Mouse (Mus musculus) midbrain, postnatal 0 days (tissue): Measurements from ENCODE around the gene Efna4. TPM values are rescaled to one million over a fixed set of nuclear protein-coding genes. Genes with fewer than 3 reads are reported as not detected.

Experiments used
- ATAC-seq: fragments of 200-750 bp; cut with Nextera tagmentation; 2 replicates; pipeline ENCODE4 v1.8.0; 2017; ENCODE audit warnings: moderate number of reproducible peaks, mild to moderate bottlenecking, moderate TSS enrichment, moderate library complexity; ENCODE audit not compliant: low FRiP score
- DNase-seq: peaks from one replicate; pipeline ENCODE4 v3.0.0-alpha.2; 2015; ENCODE audit warnings: low spot score
- H3K27ac ChIP-seq: fragments of 300-500 bp; sonication (generic); 2 replicates; pipeline ENCODE4 v1.5.1; 2014; ENCODE audit warnings: low read depth, mild to moderate bottlenecking, low read length, mixed read lengths
- H3K27me3 ChIP-seq: fragments of 300-500 bp; sonication (generic); 2 replicates; pipeline ENCODE4 v1.6.1; 2014; ENCODE audit warnings: low read length, control low read depth, mixed read lengths; ENCODE audit not compliant: insufficient read depth
- H3K36me3 ChIP-seq: fragments of 300-500 bp; sonication (generic); 2 replicates; pipeline ENCODE4 v1.6.1; 2014; ENCODE audit warnings: low read length, control low read depth, mixed read lengths; ENCODE audit not compliant: insufficient read depth
- H3K4me1 ChIP-seq: fragments of 300-500 bp; sonication (generic); 2 replicates; pipeline ENCODE4 v1.6.1; 2014; ENCODE audit warnings: mild to moderate bottlenecking, control low read depth, antibody characterized with exemption, low read length, mixed read lengths; ENCODE audit not compliant: insufficient read depth
- H3K4me2 ChIP-seq: fragments of 300-500 bp; sonication (generic); 2 replicates; pipeline ENCODE4 v1.6.1; 2014; ENCODE audit warnings: low read depth, mild to moderate bottlenecking, low read length, mixed read lengths; ENCODE audit not compliant: poor library complexity, severe bottlenecking
- H3K4me3 ChIP-seq: fragments of 300-500 bp; sonication (generic); 2 replicates; pipeline ENCODE4 v1.5.1; 2014; ENCODE audit warnings: low read depth, mild to moderate bottlenecking, low read length, moderate library complexity
- H3K9ac ChIP-seq: fragments of 300-500 bp; sonication (generic); replicated peaks from 2 replicates; pipeline ENCODE4 v1.6.1; 2014; ENCODE audit warnings: mild to moderate bottlenecking, low read length, moderate library complexity, mixed read lengths; ENCODE audit not compliant: poor library complexity, severe bottlenecking
- H3K9me3 ChIP-seq: fragments of 300-500 bp; sonication (generic); 2 replicates; pipeline ENCODE4 v1.6.1; 2016; ENCODE audit warnings: low read length, control low read depth
- CTCF ChIP-seq: IDR thresholded peaks from 2 replicates; pipeline ENCODE4 v1.5.1; 2016; ENCODE audit warnings: antibody characterized with exemption, mild to moderate bottlenecking
- WGBS: fragments of 180-500 bp; shearing (Covaris S2); extraction: QIAGEN DNeasy Blood & Tissue Kit; methylation state at CpG from one replicate; pipeline ENCODE4 v1.1.7; 2014; 5-methylcytosine and 5-hydroxymethylcytosine counted together
- polyA plus RNA-seq: library from polyadenylated mRNA; unstranded; fragments of >200 nt; fragmentation: Nextera tagmentation; extraction: Ambion mirVana; gene quantifications from 2 replicates; pipeline ENCODE4 v1.2.1, GENCODE M21; 2015
- total RNA-seq: library from RNA; depleted of rRNA; stranded (reverse); fragments of >200 nt; gene quantifications from 2 replicates; pipeline ENCODE4 v1.2.3, GENCODE M21; 2014

Efna4 gene
- total and polyA plus RNA-seq, 2 experiments from 2014 or later, result 3.5 to 7.9 TPM

- H3K9me3 ChIP-seq, result no peaks in the 10 kb centered on the region
- H3K4me1 ChIP-seq, result no peaks in the 10 kb centered on the region
- 1% methylated on average over 26 of the region's 29 CpGs for WGBS
- DNase-seq, result peak; percentile 81
- peak overlapping the region; percentile 97 for H3K4me2 ChIP-seq
- peak overlapping the region; percentile 38; the same call in 1 of the 2 replicates for H3K27ac ChIP-seq
- peak; percentile 91 for TF ChIP-seq CTCF
- ATAC-seq, result peak; percentile 89
- no peaks in the 10 kb centered on the region for H3K36me3 ChIP-seq
- no peaks in the 10 kb centered on the region for H3K27me3 ChIP-seq
- peak overlapping the region; percentile 80 for H3K9ac ChIP-seq
- peak overlapping the region; percentile 55 for H3K4me3 ChIP-seq
Observed at GRCm38 (mm10) chr3:89378394-89379067, 40.7 kb upstream of the Efna4 start.

- WGBS, result 75% methylated on average over 4 of the region's 4 CpGs
- 0 out of 2 replicates have a peak, but pooled peaks have one; percentile 12 for ATAC-seq
- H3K4me2 ChIP-seq, result peak overlapping the region; percentile 97
- TF ChIP-seq CTCF, result no peak
- no peak for DNase-seq
- H3K4me1 ChIP-seq, result no peaks in the 10 kb centered on the region
- no peak overlapping the region for H3K27ac ChIP-seq
- no peaks in the 10 kb centered on the region for H3K36me3 ChIP-seq
- peak overlapping the region; percentile 80 for H3K9ac ChIP-seq
- H3K27me3 ChIP-seq, result no peaks in the 10 kb centered on the region
- H3K9me3 ChIP-seq, result no peaks in the 10 kb centered on the region
- H3K4me3 ChIP-seq, result peak overlapping the region; percentile 55
Observed at GRCm38 (mm10) chr3:89377831-89378230, 40.0 kb upstream of the Efna4 start.

GRCm38 (mm10) chr3:89373581-89374231, 35.9 kb upstream of the Efna4 start:
- 43% methylated on average over 5 of the region's 5 CpGs for WGBS
- no peaks in the 10 kb centered on the region for H3K4me1 ChIP-seq
- TF ChIP-seq CTCF, result no peak
- no peak overlapping the region for H3K4me2 ChIP-seq
- H3K9me3 ChIP-seq, result no peaks in the 10 kb centered on the region
- no peaks in the 10 kb centered on the region for H3K27me3 ChIP-seq
- ATAC-seq (no peak), DNase-seq (no peak)
- H3K4me3 ChIP-seq, result no peak overlapping the region
- H3K9ac ChIP-seq, result no peak overlapping the region
- no peak overlapping the region for H3K27ac ChIP-seq
- no peaks in the 10 kb centered on the region for H3K36me3 ChIP-seq

GRCm38 (mm10) chr3:89367338-89367737, 29.5 kb upstream of the Efna4 start:
- ATAC-seq (no peak), DNase-seq (no peak)
- H3K4me1 ChIP-seq, result no peaks in the 10 kb centered on the region
- no peak overlapping the region for H3K4me3 ChIP-seq
- H3K27me3 ChIP-seq, result no peaks in the 10 kb centered on the region
- WGBS, result 76% methylated on average over 11 of the region's 11 CpGs
- H3K27ac ChIP-seq, result no peak overlapping the region
- no peak for TF ChIP-seq CTCF
- no peak overlapping the region for H3K4me2 ChIP-seq
- H3K36me3 ChIP-seq, result no peaks in the 10 kb centered on the region
- H3K9me3 ChIP-seq, result no peaks in the 10 kb centered on the region
- no peak overlapping the region for H3K9ac ChIP-seq

GRCm38 (mm10) chr3:89365486-89366414, 27.9 kb upstream of the Efna4 start:
- Histone ChIP-seq H3K9me3 (no peaks in the 10 kb centered on the region), H3K9ac (no peak overlapping the region), H3K36me3 (no peaks in the 10 kb centered on the region), H3K4me2 (no peak overlapping the region), H3K4me1 (no peaks in the 10 kb centered on the region), H3K27me3 (no peaks in the 10 kb centered on the region), H3K27ac (no peak overlapping the region), H3K4me3 (no peak overlapping the region)
- DNase-seq (no peak), ATAC-seq (no peak)
- 75% methylated on average over 20 of the region's 20 CpGs for WGBS
- no peak for TF ChIP-seq CTCF
